Mouse (Mus musculus): ENCODE data around the gene Gpt2. TPM values are rescaled to one million over a fixed set of nuclear protein-coding genes. Genes with fewer than 3 reads are reported as not detected.
A peak's percentile ranks its signal among the peaks of the same experiment; 100 is the strongest.

The Gpt2 gene
- polyA plus RNA-seq, 1 experiment, result 11.3 TPM

DNA sequence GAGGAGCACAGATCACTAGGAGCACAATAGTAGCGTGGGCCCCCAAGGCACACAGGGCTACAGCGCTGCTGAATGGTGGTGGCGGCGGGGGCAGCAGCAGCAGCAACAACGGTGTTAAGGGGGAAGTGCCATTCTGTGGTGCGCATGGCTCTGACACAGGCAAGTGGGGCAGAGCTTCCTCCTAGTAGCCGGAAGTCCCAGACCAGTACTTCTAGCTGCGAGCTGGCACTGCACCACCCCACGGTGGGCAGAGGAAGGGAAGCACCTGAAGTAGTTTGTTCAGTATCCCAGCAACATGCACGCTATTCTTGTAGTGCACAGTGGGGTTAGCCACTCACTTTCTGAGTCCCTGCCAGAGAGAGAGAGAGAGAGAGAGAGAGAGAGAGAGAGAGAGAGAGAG, 10.5 kb upstream of the Gpt2 start:
- no peak overlapping the region for H3K4me3 ChIP-seq (ENCODE audit: low read depth, low read length)
- WGBS, result 38% methylated on average over 10 of the region's 10 CpGs
- no peak overlapping the region for H3K27ac ChIP-seq (ENCODE audit: insufficient read depth, low read depth, low read length)
- no peaks in the 10 kb centered on the region for H3K4me1 ChIP-seq (ENCODE audit: control insufficient read depth, insufficient read depth, insufficient read length, low read length)
- no peak for TF ChIP-seq CTCF (IDR thresholded peaks at IDR 0.05; ENCODE audit: extremely low read depth, insufficient read length, insufficient replicate concordance, low read depth, low read length)
- no peak for TF ChIP-seq POLR2A (IDR thresholded peaks at IDR 0.05; ENCODE audit: low read depth, low read length)
- H3K36me3 ChIP-seq (ENCODE audit: control insufficient read depth, insufficient read depth, low read length), result no peaks in the 10 kb centered on the region
- H3K27me3 ChIP-seq (ENCODE audit: control insufficient read depth, insufficient read depth, low read length), result no peaks in the 10 kb centered on the region

DNA sequence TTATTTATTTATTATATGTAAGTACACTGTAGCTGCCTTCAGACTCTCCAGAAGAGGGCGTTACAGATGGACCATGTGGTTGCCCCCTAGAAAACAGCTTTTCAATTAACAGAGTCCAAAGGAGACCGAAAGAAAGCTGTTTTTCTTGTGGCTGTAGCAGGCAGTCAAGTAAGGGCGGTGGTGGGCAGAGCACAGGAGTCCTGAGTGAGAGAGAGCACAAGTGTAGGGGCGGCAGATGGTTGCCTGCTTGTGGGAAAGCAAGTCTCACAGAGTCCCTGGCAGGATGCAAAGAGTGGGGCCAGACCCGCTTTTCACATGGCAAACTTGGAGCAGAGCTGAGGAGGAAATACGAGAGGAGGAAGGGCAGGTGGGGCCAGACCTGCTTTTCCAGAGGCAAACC, 9.9 kb upstream of the Gpt2 start:
- H3K27me3 ChIP-seq (ENCODE audit: control insufficient read depth, insufficient read depth, low read length), result no peaks in the 10 kb centered on the region
- H3K4me3 ChIP-seq (ENCODE audit: low read depth, low read length), result no peak overlapping the region
- WGBS, result 60% methylated on average over 6 of the region's 6 CpGs
- H3K27ac ChIP-seq (ENCODE audit: insufficient read depth, low read depth, low read length), result no peak overlapping the region
- TF ChIP-seq POLR2A (IDR thresholded peaks at IDR 0.05; ENCODE audit: low read depth, low read length) (no peak), CTCF (IDR thresholded peaks at IDR 0.05; ENCODE audit: extremely low read depth, insufficient read length, insufficient replicate concordance, low read depth, low read length) (no peak)
- H3K4me1 ChIP-seq (ENCODE audit: control insufficient read depth, insufficient read depth, insufficient read length, low read length), result no peaks in the 10 kb centered on the region
- H3K36me3 ChIP-seq (ENCODE audit: control insufficient read depth, insufficient read depth, low read length), result no peaks in the 10 kb centered on the region

DNA sequence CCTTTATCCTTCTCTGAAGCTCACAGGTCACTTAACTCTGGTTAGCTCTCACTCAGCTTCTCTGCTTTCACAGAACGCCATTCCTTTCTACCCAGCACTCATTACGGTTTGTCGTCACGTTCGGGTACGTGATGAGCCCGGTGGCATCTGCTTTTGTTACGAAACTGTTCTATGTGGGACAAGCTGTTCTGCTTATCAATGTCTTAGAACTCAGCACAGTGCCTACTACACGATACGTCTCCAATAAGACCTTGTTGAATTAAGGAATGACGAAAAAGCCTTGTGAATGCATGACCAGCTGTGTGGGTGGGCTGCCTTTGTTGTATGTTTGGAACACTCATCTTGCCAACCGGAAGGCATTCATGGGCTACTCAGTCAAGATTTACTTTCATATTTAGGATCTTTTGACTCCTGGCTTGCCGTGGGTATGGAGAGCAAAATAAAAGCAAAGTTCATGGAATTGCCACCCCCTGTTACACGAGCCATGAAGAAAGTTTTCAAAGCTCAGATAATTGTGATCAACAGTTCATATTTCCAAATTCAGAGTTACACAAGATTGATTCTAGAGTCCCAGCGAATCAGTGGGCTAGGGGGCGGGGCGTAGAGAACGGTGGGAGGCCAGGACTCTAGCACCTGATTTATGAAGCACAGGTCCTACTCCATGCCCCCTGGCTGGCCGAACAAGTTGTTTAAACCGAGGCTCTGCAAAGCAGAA, 4.3 kb upstream of the Gpt2 start:
- WGBS, result 73% methylated on average over 20 of the region's 20 CpGs
- TF ChIP-seq POLR2A (IDR thresholded peaks at IDR 0.05; ENCODE audit: low read depth, low read length), result no peak
- no peak for TF ChIP-seq CTCF (IDR thresholded peaks at IDR 0.05; ENCODE audit: extremely low read depth, insufficient read length, insufficient replicate concordance, low read depth, low read length)
- H3K4me1 ChIP-seq (ENCODE audit: control insufficient read depth, insufficient read depth, insufficient read length, low read length), result no peaks in the 10 kb centered on the region; the same call in 1 of the 2 replicates
- H3K4me3 ChIP-seq (ENCODE audit: low read depth, low read length), result no peak overlapping the region
- no peaks in the 10 kb centered on the region for H3K27me3 ChIP-seq (ENCODE audit: control insufficient read depth, insufficient read depth, low read length)
- no peak overlapping the region for H3K27ac ChIP-seq (ENCODE audit: insufficient read depth, low read depth, low read length)
- H3K36me3 ChIP-seq (ENCODE audit: control insufficient read depth, insufficient read depth, low read length), result no peaks in the 10 kb centered on the region

- H3K27me3 ChIP-seq (ENCODE audit: control insufficient read depth, insufficient read depth, low read length), result no peaks in the 10 kb centered on the region
- no peaks in the 10 kb centered on the region for H3K36me3 ChIP-seq (ENCODE audit: control insufficient read depth, insufficient read depth, low read length)
- no peaks in the 10 kb centered on the region; the same call in 1 of the 2 replicates for H3K4me1 ChIP-seq (ENCODE audit: control insufficient read depth, insufficient read depth, insufficient read length, low read length)
- no peak for TF ChIP-seq POLR2A (IDR thresholded peaks at IDR 0.05; ENCODE audit: low read depth, low read length)
- no peak for TF ChIP-seq CTCF (IDR thresholded peaks at IDR 0.05; ENCODE audit: extremely low read depth, insufficient read length, insufficient replicate concordance, low read depth, low read length)
- H3K4me3 ChIP-seq (ENCODE audit: low read depth, low read length), result no peak overlapping the region
- H3K27ac ChIP-seq (ENCODE audit: insufficient read depth, low read depth, low read length), result no peak overlapping the region
Observed at GRCm38 (mm10) chr8:85488631-85489030, 3.7 kb upstream of the Gpt2 start.

- no peaks in the 10 kb centered on the region; the same call in 1 of the 2 replicates for H3K4me1 ChIP-seq (ENCODE audit: control insufficient read depth, insufficient read depth, insufficient read length, low read length)
- no peaks in the 10 kb centered on the region for H3K36me3 ChIP-seq (ENCODE audit: control insufficient read depth, insufficient read depth, low read length)
- 99% methylated on average over 8 of the region's 8 CpGs for WGBS
- no peak overlapping the region for H3K27ac ChIP-seq (ENCODE audit: insufficient read depth, low read depth, low read length)
- TF ChIP-seq POLR2A (IDR thresholded peaks at IDR 0.05; ENCODE audit: low read depth, low read length), result no peak
- no peak for TF ChIP-seq CTCF (IDR thresholded peaks at IDR 0.05; ENCODE audit: extremely low read depth, insufficient read length, insufficient replicate concordance, low read depth, low read length)
- no peak overlapping the region for H3K4me3 ChIP-seq (ENCODE audit: low read depth, low read length)
- no peaks in the 10 kb centered on the region for H3K27me3 ChIP-seq (ENCODE audit: control insufficient read depth, insufficient read depth, low read length)
Observed at GRCm38 (mm10) chr8:85489546-85489945, 2.8 kb upstream of the Gpt2 start.

DNA sequence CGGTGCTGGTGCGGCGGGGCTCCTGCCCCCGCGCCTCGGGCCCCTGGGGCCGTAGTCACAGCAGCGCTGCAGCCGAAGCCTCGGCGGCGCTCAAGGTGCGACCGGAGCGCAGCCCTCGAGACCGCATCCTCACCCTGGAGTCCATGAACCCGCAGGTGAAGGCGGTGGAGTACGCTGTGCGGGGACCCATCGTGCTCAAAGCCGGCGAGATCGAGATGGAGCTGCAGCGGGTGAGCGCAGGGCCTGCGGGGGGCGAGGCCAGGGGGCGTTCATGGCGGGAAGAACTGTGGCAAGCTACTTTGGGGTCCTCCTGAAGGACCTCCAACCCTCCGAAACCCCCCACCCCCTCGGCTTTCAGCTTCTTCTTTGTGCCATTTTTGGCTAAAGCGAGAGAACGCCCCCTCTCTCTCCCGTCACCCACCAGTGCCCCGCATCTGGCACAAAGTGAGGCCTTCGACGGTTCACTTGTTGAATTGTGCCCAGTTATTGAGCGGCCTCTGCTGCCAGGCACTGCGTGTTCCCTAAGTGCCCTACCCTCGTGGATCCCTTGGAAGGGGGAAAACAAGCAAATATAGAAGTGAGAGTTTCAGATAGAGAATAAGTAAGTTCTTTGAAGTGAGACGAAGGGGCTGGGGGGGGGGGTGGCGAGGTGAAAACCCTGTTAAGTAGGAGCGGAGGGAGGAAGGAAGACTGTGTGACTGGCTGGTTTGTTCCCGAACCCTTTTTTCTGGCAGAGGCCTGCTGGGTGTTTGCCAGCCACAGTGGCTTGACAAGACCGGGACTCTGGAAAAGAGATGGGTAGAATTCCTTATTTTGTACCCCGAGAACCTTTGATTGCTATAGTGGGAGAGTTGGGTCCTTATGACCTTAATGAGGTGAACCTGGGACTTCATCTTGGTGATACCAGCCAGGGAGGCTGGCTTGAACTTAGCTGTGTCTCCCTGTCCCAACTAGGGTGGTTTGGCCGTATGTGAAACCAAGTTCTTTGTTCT, 860 bp downstream of the Gpt2 start:
- H3K27ac ChIP-seq (ENCODE audit: insufficient read depth, low read depth, low read length), result no peak overlapping the region
- no peaks in the 10 kb centered on the region for H3K27me3 ChIP-seq (ENCODE audit: control insufficient read depth, insufficient read depth, low read length)
- 17% methylated on average over 49 of the region's 49 CpGs for WGBS
- peak overlapping the region; percentile 71 for H3K4me3 ChIP-seq (ENCODE audit: low read depth, low read length)
- TF ChIP-seq CTCF (IDR thresholded peaks at IDR 0.05; ENCODE audit: extremely low read depth, insufficient read length, insufficient replicate concordance, low read depth, low read length) (no peak), POLR2A (IDR thresholded peaks at IDR 0.05; ENCODE audit: low read depth, low read length) (no peak)
- H3K36me3 ChIP-seq (ENCODE audit: control insufficient read depth, insufficient read depth, low read length), result no peaks in the 10 kb centered on the region
- peaks cover 11% of the 10 kb centered on the region for H3K4me1 ChIP-seq (ENCODE audit: control insufficient read depth, insufficient read depth, insufficient read length, low read length)

- Histone ChIP-seq H3K27me3 (ENCODE audit: control insufficient read depth, insufficient read depth, low read length) (no peaks in the 10 kb centered on the region), H3K4me1 (ENCODE audit: control insufficient read depth, insufficient read depth, insufficient read length, low read length) (peaks cover 11% of the 10 kb centered on the region), H3K27ac (ENCODE audit: insufficient read depth, low read depth, low read length) (no peak overlapping the region), H3K4me3 (ENCODE audit: low read depth, low read length) (no peak overlapping the region), H3K36me3 (ENCODE audit: control insufficient read depth, insufficient read depth, low read length) (no peaks in the 10 kb centered on the region)
- 49% methylated on average over 5 of the region's 5 CpGs for WGBS
- TF ChIP-seq CTCF (IDR thresholded peaks at IDR 0.05; ENCODE audit: extremely low read depth, insufficient read length, insufficient replicate concordance, low read depth, low read length), result no peak
- TF ChIP-seq POLR2A (IDR thresholded peaks at IDR 0.05; ENCODE audit: low read depth, low read length), result no peak
Observed at GRCm38 (mm10) chr8:85496125-85496524, 3.7 kb downstream of the Gpt2 start.

Data from small intestine, adult 2 months (tissue).